Mouse (Mus musculus) adrenal gland (tissue): Measurements from ENCODE around the gene Fxn.

Source experiments
- intact Hi-C: fragments of 180-260 bp; cut with DNase I; formaldehyde crosslinking; loops from one replicate; pipeline ENCODE4 v1.15.1; 2025

The Fxn gene

DNA sequence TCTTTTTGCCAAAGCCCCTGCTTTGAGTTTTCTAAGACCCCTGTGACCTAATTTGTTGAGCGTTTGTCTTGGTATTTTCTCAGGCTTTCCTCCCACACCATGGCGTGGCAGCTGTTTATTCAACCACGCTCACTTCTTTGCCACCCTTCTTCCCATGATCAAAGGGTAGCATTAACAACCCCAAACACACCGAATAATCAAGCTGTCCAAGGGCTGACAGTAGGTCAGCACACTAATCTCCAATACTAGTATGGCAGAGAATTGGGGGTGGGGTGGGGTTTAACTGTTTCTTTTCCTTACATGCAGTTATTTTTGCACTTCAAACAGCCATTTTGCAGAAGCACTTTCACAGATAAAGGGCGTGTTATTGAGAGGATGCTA is 21.4 kb upstream of the Fxn start:
- intact Hi-C loops, result loop anchor here (2.0 to 5.0 kb wide), 4 partner anchors 81 to 331 kb away; partner anchors contain the start of gene Fam122a

DNA sequence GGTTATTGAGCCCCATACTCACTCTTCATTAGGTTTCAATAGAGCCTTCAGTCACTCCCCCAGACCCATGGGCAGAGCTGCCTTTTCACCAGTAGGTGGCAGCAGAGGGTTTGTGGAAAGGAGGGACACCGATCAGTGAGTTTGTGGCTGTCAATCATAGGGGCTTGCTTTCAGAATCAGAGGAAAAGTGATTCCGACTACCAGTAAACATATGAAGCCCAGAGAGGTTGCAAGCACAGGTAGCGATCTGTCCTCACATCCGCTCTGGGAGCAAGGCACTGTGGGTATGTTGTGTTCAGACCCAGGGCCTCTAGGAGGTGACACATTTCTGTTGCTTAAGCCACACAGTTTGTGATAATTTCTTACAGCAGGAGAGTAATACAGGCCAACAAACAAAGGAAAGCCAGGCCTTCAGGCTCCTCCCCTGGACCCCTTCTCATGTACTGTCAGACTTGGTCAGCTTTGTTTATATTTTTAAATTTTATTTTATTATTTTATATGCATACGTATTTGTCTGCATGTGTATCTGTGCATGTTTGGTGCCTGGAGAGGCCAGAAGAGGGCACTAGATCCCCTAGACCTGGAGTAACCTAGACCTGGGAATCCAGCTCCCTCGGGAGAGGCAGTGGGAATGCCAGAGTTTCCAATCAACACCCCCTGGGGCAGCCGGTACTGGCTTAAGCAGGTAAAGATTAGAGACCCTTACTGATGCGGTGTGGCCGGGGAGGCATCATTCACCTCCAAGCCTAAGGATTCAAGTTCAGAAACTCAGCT is 20.8 kb upstream of the Fxn start:
- intact Hi-C loops, result loop anchor here (2.0 to 5.0 kb wide), 4 partner anchors 81 to 331 kb away; partner anchors contain the start of gene Fam122a

DNA sequence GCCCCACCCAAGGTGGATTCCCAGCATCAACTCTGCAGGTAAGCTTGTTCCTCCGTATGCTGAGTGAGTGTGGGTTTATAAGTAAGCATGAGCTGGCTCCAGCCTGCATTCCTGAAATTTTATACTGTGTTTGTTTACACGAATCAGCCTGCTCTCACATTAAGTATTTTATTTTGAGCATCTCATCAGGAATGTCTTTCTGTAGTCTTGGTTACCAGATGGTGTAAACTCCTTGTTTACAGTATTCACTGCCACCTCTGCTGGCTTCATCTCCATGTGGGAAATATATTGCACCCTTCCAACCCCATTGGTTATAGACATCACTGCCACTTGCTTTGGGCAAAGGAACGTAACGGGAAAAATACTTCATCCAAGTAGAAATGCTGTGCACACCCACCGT is 13.1 kb upstream of the Fxn start:
- intact Hi-C loops, result no loop called here

DNA sequence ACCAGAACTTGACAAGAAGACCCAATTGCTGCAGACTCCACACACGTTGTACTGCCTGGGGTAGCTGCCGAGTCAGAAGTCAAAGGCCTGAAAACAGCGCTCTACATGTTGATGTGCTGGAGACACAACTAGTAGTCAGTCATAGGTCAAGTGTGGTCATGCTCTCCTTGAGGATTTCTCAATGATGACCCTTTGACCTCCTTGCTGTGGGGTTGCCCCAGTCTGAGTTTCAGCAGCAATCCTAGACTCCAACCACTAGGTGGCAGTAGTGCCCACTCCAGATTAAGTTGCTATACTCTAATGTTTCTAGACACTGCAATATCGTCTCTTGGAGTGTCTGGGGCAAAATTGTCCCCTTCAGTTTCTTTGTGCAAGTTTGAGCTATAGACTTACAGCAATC is 3.8 kb upstream of the Fxn start:
- intact Hi-C loops, result loop anchor here (5.0 to 10.0 kb wide), 2 partner anchors 348 to 601 kb away; no protein-coding TSS in a partner anchor

DNA sequence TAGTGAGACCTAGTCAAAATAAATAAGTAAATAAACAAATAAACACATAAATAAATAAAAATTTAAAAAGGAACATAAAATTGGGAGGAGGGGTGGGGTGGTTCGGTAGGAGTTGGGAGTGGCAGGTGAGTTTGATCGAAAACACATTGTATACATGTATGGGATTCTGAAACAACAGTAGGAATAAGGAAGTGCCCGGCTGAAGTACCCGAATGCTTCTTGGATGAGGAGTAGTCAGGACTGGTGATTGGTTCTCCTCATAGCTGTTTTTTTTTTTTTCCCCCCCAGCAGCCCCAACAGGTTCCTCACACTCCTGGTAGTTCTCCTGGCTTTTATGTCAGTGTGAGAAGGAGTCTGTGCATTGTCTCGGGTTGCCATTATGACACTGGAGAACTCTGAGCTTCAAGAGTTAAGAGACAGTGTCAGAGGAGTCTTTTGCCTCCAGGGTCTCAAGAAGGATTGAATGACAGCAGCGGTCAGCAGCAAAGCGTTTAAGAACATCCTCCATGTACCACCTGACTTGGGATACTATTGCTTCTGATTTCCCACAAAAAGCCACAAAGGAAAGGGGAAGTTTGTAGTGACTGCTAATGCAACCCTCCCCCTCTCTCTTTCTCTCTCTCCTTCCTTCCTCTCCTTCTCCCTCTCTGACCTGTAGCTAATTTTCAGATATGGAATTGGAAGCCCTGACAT is 1.0 kb upstream of the Fxn start:
- intact Hi-C loops, result loop anchor here (5.0 to 10.0 kb wide), 2 partner anchors 351 to 603 kb away; no protein-coding TSS in a partner anchor

DNA sequence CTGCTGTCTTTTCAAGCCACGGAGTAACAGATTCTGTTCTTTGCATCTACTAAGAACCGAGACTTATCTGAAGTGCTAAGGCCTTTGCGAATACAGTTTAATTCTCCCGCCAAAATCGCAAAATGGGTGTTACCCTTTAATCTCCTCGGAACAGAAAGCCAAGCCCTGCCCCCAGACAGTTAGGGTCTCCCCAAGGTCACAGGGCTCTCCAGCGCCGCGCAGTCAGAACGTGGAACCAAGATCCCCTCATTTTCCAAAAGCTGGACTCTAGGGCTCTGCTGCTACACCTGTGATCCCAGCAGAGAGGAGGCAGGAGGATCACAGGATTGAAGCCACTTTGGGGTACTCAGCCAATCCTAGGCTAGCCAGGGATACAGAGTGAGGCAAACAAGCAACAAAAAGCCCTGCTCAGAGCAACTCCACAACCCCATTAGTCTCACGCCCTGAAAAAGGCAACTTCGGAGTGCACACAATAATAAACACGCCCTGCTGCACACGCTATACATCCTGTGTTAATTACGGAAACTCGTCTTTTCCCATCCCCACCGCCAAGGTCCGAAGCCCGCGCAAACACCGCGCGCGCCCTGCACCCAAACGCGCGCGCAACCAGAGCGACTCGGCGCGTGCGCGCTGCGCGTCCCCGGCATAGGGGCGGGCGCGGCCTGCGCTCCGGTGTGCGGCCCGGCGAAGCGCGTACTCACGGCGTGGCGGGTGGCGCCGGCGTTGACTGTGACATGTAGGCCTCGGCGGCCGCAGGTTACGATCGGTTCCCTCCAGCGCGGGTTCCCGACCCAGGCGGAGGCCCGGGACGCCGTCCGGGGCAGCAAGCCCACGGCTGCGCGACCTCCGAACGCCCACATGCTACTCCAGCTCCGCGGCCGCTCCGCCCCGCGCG is 452 bp downstream of the Fxn start:
- intact Hi-C loops, result loop anchor here (5.0 to 10.0 kb wide), 2 partner anchors 352 to 605 kb away; no protein-coding TSS in a partner anchor

DNA sequence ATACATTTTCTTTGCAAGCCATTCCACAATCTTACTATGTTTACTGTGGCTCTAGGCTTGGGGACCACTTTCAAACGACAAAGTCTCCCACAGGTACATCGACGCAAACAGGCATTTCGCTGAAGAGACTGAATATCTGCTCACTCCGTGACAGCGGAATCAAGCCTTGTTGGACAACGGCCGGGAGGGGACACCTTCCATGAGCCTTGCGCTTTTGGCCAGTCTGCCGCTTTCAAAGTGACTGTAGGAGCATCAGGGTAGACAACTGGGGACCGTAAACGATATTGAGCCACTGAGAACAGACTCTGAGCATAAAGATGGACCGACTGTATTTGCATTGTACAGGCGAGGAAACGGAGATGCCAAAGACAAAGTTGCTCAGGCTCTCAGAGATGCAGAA is 1.5 kb downstream of the Fxn start:
- intact Hi-C loops, result no loop called here

DNA sequence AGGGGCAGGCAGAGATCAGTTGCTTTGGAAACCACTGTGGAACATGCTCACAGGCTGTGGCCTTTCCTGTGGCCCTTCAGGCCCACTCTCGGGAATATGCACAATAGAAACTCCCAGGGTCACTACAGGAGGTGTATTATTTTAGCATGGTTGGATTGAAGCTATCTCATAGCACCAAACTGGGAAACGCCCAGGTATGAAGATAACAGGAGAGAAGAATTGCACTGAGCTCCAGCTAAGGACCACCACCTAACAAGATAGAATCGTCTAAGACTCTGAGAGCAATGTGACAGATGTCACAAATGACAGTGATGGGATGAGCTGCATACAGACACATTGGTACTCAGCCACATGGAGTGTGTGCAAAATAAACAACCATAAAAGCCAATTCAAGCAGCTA is 6.1 kb downstream of the Fxn start:
- intact Hi-C loops, result no loop called here

DNA sequence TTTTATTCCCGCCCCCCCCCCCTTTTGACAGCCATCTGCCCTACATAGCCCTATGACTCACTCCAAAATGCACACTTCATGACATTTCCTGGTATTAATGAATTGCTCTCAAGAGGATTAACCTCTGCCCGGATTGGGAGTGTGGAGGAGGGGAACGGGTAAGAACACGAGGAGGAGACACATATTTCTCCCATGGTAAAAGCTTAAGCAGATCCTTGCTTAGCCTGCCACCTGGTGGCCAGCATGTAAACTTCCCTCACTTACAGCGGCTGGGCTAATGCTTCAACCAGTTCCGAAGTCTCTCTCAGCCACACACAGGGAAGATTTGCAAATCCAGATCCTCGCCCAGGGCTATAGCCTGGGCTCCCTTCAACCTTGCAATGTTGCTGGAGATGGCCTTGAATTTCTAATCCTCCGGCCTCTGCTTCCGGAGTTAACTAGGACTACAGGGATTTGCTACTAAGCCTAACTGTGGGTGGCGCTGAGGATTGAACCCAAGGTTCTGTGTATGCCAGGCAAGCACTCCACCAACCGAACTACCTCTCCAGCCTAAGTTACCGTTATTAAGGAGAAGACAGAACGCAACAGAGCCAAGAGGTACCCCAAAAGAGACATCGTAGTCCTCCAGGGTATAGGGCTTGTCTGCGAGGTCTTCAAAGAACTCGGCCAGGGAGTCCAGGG is 8.5 kb downstream of the Fxn start:
- intact Hi-C loops, result loop anchor here (2.0 kb wide), 1 partner anchor 121 kb away; no protein-coding TSS in a partner anchor

DNA sequence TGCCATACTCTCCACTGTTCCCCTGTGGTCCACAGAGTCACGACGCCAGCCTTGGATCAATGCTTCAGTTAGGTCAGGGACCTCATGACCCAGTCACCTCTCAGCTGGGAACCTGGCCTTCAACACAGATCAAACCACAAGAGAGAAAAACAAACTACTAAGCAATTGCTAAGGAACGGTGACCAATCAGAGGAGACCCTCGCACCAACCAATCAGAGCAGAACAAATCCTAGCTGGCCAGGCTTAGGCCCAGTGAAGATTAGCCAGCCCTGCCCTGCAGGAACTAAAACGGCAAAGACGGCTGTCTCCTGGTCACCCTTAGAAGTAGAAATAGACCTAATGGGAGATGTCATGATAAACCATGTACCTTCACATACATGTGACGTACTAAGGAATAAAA is 9.1 kb downstream of the Fxn start:
- intact Hi-C loops, result loop anchor here (2.0 kb wide), 1 partner anchor 121 kb away; no protein-coding TSS in a partner anchor

DNA sequence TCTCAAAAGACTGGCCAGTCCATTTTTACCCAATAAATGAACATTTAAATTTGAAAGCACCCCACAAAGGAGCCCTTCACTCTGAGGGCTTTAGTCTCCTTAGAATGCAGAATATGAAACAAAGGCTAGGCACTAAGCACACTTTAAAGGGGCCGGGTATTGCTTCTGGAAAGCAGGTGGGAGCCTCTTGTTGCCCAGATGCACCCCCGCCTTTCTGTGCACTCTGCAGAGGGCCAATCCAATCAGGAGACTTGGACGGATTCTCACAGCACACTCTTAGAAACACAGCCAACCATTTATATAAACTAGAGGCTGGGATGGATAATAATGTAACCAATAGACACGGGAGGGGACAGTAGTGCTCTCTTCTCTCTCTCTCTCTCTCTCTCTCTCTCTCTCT is 11.9 kb downstream of the Fxn start:
- intact Hi-C loops, result loop anchor here (5.0 to 10.0 kb wide), 2 partner anchors 96 to 404 kb away; no protein-coding TSS in a partner anchor

DNA sequence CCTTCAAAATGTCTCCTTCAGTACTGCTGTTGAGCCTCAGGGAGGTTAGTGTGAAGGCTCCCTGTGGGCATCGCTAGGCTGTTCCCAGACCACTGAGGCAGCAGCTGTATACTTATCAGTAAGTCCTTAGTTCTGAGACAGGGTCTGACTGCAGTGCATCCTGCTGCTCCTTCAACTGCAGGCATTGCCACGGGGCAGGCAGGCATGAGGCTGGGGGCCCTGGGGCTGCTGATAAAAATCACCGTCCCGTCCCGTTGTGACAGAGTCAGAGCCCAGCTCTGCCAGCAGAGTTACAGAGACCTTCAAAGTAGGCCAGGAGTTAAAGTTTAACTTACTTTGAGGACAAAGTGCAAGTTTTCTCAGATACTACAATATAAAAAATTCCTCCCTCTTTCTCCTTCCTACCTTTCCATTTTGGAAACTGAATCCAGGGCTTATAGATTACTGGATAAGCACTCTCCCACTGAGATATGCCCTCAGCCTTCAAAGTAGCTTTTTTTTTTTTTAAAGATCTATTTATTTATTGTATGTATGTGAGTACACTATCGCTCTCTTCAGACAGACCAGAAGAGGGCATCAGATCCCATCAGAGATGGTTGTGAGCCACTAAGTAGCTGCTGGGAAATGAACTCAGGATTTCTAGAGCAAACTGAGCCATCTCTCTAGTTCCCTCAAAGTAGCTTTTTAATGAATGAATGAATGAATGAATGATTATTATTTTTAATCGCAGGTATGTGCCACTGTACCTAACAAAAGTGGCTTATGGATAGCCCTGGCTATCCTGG is 14.2 kb downstream of the Fxn start:
- intact Hi-C loops, result loop anchor here (5.0 to 10.0 kb wide), 2 partner anchors 94 to 401 kb away; no protein-coding TSS in a partner anchor

DNA sequence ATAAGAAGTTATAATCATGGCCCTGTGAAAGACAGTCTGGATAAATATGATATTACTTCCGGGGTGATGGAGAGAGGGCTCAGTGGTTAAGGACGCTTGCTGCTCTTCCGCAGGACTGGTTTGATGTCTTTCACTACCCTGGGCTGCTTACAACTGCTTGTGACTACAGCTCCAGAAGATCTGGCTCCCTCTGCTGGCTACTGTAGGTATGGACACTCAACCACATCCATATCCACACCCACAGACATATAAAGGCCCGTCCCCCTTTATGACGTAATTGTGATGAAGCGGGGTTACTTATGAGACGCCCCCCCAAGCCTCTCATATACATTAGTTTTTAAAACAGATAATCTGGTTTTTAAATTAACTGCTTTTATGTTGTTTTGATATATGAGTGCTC is 15.4 kb downstream of the Fxn start:
- intact Hi-C loops, result loop anchor here (5.0 to 10.0 kb wide), 3 partner anchors 38 to 400 kb away; partner anchors contain the start of gene Tjp2

DNA sequence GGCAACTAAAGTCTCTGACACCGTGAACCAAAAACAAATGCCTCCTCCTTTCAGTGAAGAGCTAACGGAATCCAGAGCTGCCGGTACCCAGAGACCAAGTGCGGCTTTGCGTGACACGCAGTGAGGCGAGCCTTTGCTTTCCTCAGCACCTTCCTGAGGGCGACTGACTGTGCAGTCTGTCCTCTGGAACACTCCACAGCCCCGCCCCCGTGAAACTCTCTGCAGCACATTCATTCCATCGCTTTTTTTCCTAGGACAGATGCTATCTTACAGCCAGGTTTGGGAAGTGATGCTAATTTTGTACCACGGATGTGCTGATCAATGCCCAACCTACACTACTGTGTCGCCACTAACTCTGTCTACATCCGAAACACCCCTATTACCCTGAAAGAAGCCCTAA is 17.7 kb downstream of the Fxn start:
- intact Hi-C loops, result loop anchor here (5.0 to 10.0 kb wide), 2 partner anchors 35 to 398 kb away; partner anchors contain the start of gene Tjp2

DNA sequence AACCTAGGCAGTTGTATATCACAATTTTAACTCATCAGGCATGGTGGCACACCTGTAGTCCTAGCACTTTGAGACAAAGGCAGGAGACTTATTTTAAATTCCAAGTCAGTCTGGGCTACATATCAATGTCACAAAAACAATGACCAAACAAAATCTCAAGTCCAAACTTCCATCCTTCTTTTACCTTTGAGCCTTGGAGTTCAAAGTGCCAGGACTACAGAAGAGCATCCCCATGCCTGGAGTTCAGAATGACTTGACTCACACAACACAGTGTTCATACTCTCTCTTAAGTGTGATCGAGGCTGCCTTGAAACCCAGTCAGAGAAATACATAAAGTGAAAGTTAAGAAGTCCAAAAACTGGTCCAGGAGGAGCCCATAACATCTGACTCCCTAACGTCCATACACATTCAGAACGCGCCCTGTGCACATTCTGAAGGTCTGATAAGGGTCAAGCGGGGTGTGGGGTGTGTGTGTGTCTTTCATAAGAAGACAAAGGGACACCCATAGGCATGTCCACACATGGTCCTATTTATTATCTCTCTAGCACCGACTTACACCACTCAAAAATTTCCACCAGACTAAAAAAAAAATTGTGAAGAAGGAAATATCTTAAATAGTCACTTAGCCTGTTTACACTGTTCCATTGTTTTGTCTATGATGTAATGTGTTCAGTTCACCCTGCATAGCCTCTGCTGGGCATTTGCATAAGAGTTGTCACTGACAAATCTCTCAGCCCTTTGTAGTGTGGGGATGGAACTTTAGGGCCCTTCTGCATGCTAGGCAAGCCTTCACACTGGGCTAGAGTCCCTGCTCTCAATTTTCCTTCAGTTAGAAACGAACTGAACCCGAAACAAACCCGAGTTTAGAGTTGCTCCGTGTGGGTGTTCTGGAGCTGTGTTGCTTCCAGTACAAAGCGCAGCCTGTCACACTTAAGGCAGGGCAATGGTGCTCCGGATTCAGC is 20.7 kb downstream of the Fxn start:
- intact Hi-C loops, result loop anchor here (5.0 to 10.0 kb wide), 2 partner anchors 32 to 395 kb away; partner anchors contain the start of gene Tjp2

DNA sequence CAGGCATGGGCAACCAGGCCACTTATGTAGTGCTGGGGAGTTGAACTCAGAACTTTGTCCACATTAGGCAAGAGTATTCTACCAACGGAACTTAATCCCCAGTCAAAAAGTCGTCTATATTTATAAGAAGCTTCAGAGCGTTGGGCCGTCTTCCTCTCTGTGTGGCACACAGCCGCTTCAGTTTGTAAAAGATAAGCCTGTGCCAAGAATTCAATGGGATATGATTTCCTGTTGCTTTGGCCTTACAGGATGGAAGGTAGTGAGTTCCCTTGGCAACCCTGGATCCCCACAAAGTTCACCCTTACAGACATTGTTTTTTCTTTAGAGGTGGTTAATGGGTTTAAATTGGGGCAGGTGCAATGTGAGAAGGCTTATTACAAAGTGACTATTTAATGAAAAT is 22.0 kb downstream of the Fxn start:
- intact Hi-C loops, result no loop called here

DNA sequence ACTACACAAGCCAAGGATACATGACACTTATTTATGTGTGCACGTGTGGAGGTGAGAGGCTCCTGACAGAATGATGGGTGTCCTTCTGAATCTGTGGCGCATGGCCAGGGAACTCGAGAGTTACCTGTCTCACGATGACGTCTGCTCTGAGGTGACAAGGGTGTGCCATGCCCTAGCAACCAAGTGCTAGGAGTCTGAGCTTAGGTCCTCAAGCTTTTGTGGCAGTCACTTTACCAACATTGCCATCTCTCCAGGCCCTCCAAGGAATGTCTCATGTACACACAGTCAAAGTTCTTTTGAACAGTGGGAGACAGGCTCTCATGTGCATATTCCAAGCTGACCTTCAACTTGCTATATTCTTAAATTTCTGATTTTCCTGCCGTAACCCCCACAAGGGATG is 22.4 kb downstream of the Fxn start:
- intact Hi-C loops, result no loop called here

DNA sequence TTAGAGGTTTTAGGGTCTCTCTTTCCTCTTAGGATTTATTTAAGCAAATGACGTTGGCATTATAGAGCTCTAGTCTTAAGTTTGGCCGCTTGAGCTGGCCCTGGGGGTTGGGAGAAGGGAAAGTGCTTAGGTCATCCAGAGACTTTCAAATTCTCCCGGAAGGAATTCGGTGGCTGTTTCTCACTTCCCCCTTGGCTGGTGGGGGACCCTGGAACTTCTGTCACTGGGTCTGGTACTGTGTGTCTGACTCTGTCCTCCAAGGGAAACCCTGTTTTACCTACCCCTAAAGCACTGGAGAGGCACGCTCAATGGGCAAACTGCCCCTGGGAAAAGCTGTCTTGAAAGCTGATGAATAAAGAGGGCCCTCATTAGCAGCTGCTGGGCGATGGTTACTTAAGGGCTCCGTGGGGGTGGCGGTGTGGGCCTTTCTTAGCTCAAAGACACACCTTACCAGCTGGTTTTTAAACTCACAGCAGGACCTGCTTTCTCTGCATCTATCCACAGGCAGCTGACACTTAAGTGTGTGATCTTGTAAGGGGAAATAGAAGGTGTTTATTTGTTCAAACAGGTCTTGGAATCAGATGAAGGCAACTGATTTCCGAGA is 26.6 kb downstream of the Fxn start:
- intact Hi-C loops, result no loop called here
